In the genomic region with DNA sequence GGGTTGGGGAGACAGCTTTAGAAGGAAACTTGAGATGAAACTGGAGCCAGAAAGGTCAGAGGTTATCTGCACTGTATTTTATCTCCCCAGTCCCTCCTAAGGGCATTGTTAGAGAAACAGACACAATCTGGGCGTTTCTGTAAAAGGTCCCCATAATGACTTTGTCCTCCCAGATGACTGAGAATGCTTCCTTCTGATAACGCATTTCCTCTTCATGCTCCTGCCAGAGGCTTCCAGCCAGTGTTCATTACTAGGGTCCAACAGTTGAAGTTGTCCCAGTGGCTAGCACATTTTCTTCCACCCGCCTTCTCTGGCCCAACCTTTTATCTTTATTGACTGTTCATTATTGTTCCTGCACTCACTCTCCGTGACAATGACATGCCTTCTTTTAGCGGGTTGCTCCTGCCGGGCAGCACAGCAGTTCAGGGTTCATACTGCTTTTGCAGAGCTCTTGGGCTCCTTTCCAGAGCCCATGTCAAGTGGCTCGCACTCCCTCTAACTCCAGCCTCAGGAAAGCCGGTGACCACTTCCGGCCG, we compare ENCODE assay signal across 8 mouse cellular contexts.
DNase-seq lines count a peak whose midpoint lies in the region; ATAC-seq and TF ChIP-seq lines count a peak whose summit lies in the region.

No protein-coding gene starts in this region.

- peak; percentile 83 for ATAC-seq in intestine, embryonic 15.5 days
- no peak for ATAC-seq in liver, embryonic 16.5 days (ENCODE audit: low read depth)

- H3K9me3 ChIP-seq in MEL (replicated peaks; ENCODE audit: insufficient read depth, low read length), result no peaks in the 10 kb centered on the region
- H3K9me3 ChIP-seq in intestine, embryonic 15.5 days, result no peaks in the 10 kb centered on the region
- no peaks in the 10 kb centered on the region for H3K9me3 ChIP-seq in liver, embryonic 16.5 days (replicated peaks; ENCODE audit: control insufficient read depth, low read length)

- peaks cover 22% of the 10 kb centered on the region for H3K79me2 ChIP-seq in MEL (ENCODE audit: control insufficient read depth, insufficient read depth, low read length, poor library complexity)

- no peak; a peak in 1 of 4 replicates for TF ChIP-seq POLR2A in MEL (IDR thresholded peaks at IDR 0.05; ENCODE audit: control insufficient read depth in 1 of 2, insufficient read depth in 1 of 2, low read depth in 1 of 2, low read length in 2 of 2, poor library complexity in 1 of 2)

- H3K27me3 ChIP-seq in MEL (ENCODE audit: control insufficient read depth in 1 of 2, insufficient read depth in 2 of 2, low read length in 2 of 2), result no peaks in the 10 kb centered on the region
- H3K27me3 ChIP-seq in intestine, embryonic 15.5 days (replicated peaks), result no peaks in the 10 kb centered on the region
- H3K27me3 ChIP-seq in liver, embryonic 16.5 days (ENCODE audit: control insufficient read depth, insufficient read depth, low read depth, low read length), result no peaks in the 10 kb centered on the region

- H3K9ac ChIP-seq in MEL (ENCODE audit: control insufficient read depth, low read depth, low read length, poor library complexity, severe bottlenecking), result no peak overlapping the region; the same call in 1 of the 2 replicates
- no peak overlapping the region for H3K9ac ChIP-seq in intestine, embryonic 15.5 days
- peak overlapping the region; percentile 25; the same call in 1 of the 2 replicates for H3K9ac ChIP-seq in liver, embryonic 16.5 days (ENCODE audit: low read depth, low read length)

- no peak for TF ChIP-seq RAD21 in MEL (IDR thresholded peaks at IDR 0.05; ENCODE audit: low read depth, low read length)

- H3K4me1 ChIP-seq in MEL (ENCODE audit: control insufficient read depth in 1 of 2, insufficient read depth in 2 of 2, low read length in 2 of 2), result peaks cover 17 to 46% of the 10 kb centered on the region in 2 experiments
- peaks cover 13% of the 10 kb centered on the region for H3K4me1 ChIP-seq in intestine, embryonic 15.5 days (replicated peaks)
- H3K4me1 ChIP-seq in liver, embryonic 16.5 days (ENCODE audit: control insufficient read depth, low read depth, low read length), result peaks cover 46% of the 10 kb centered on the region

- TF ChIP-seq EP300 in MEL (IDR thresholded peaks at IDR 0.05; ENCODE audit: low read depth in 1 of 2, low read length in 2 of 2), result peak; percentile 90 to 93

- 32% methylated on average over 10 of the region's 10 CpGs for WGBS in intestine, embryonic 15.5 days
- WGBS in liver, embryonic 16.5 days (ENCODE audit: insufficient replicate concordance), result 7% methylated on average over 10 of the region's 10 CpGs

- H3K36me3 ChIP-seq in MEL (ENCODE audit: control insufficient read depth in 1 of 2, insufficient read depth in 2 of 2, low read length in 2 of 2), result peaks cover 2 to 54% of the 10 kb centered on the region in 2 experiments
- no peaks in the 10 kb centered on the region for H3K36me3 ChIP-seq in intestine, embryonic 15.5 days
- no peaks in the 10 kb centered on the region for H3K36me3 ChIP-seq in liver, embryonic 16.5 days (ENCODE audit: control insufficient read depth, insufficient read depth)

- H3K4me2 ChIP-seq in intestine, embryonic 15.5 days (replicated peaks), result 0 out of 2 replicates have a peak overlapping the region, but pooled peaks have one; percentile 1
- H3K4me2 ChIP-seq in liver, embryonic 16.5 days (ENCODE audit: low read depth, low read length), result peak overlapping the region; percentile 38; the same call in 1 of the 2 replicates

- peak overlapping the region; percentile 86 for H3K27ac ChIP-seq in MEL (ENCODE audit: control insufficient read depth, low read depth, low read length)
- H3K27ac ChIP-seq in intestine, embryonic 15.5 days, result peak overlapping the region; percentile 70
- H3K27ac ChIP-seq in liver, embryonic 16.5 days (ENCODE audit: low read length), result peak overlapping the region; percentile 57

- peak; percentile 88 for DNase-seq in MEL (ENCODE audit: low read depth, low spot score)
- peak; percentile 23 for DNase-seq in embryo, embryonic 11 days
- DNase-seq in frontal cortex, postnatal 10 days (ENCODE audit: low spot score in 2 of 2), result no peak
- DNase-seq in frontal cortex, postnatal 36 days (ENCODE audit: low spot score in 2 of 2), result no peak
- no peak for DNase-seq in cerebellum, postnatal 4 days (ENCODE audit: low spot score in 2 of 2)
- no peak for DNase-seq in thymus, postnatal 10 days (ENCODE audit: low spot score in 2 of 2)

- TF ChIP-seq CTCF in MEL (IDR thresholded peaks at IDR 0.05 in 2 of 3, conservative IDR thresholded peaks at IDR 0.05 in 1 of 3; ENCODE audit: control insufficient read depth in 1 of 3, insufficient read depth in 1 of 3, low read depth in 2 of 3, low read length in 3 of 3, poor library complexity in 1 of 3, severe bottlenecking in 1 of 3), result no peak

- no peak overlapping the region for H3K4me3 ChIP-seq in MEL (ENCODE audit: control insufficient read depth in 1 of 2, insufficient read depth in 1 of 2, low read depth in 2 of 2, low read length in 2 of 2)
- H3K4me3 ChIP-seq in intestine, embryonic 15.5 days (replicated peaks), result no peak overlapping the region
- no peak overlapping the region for H3K4me3 ChIP-seq in liver, embryonic 16.5 days (ENCODE audit: low read depth, low read length)

TF ChIP-seq in MEL, 35 proteins besides CTCF, POLR2A, EP300 and RAD21:
- no peak for TF ChIP-seq MAFK (IDR thresholded peaks at IDR 0.05; ENCODE audit: borderline replicate concordance, low read depth, low read length)
- no peak for TF ChIP-seq ZMIZ1 (IDR thresholded peaks at IDR 0.05; ENCODE audit: low read depth, low read length)
- TF ChIP-seq RCOR1 (IDR thresholded peaks at IDR 0.05; ENCODE audit: low read depth, low read length), result peak; percentile 98
- no peak for TF ChIP-seq JUND (IDR thresholded peaks at IDR 0.05; ENCODE audit: low read depth, low read length)
- TF ChIP-seq TAL1 (IDR thresholded peaks at IDR 0.05; ENCODE audit: low read length), result peak; percentile 81
- no peak for TF ChIP-seq GABPA (IDR thresholded peaks at IDR 0.05; ENCODE audit: low read depth, low read length)
- peak; percentile 53; the same call in 1 of the 2 replicates for TF ChIP-seq MAX (IDR thresholded peaks at IDR 0.05; ENCODE audit: low read length)
- 0 out of 2 replicates have a peak, but pooled peaks have one; percentile 35 for TF ChIP-seq HCFC1 (IDR thresholded peaks at IDR 0.05; ENCODE audit: low read depth, low read length)
- TF ChIP-seq CHD1 (IDR thresholded peaks at IDR 0.05; ENCODE audit: low read depth, low read length), result no peak
- TF ChIP-seq ZNF384 (IDR thresholded peaks at IDR 0.05; ENCODE audit: low read depth, low read length), result no peak
- TF ChIP-seq E2F4 (IDR thresholded peaks at IDR 0.05; ENCODE audit: borderline replicate concordance, low read depth, low read length), result 0 out of 2 replicates have a peak, but pooled peaks have one; percentile 34
- no peak for TF ChIP-seq MEF2A (IDR thresholded peaks at IDR 0.05; ENCODE audit: extremely low read depth, insufficient replicate concordance, low read depth, low read length, poor library complexity, severe bottlenecking)
- no peak for TF ChIP-seq NRF1 (IDR thresholded peaks at IDR 0.05; ENCODE audit: insufficient read depth, low read depth, low read length, poor library complexity, severe bottlenecking)
- TF ChIP-seq MAZ (IDR thresholded peaks at IDR 0.05; ENCODE audit: low read depth, low read length), result no peak
- TF ChIP-seq KAT2A (conservative IDR thresholded peaks at IDR 0.05; ENCODE audit: low read depth, low read length), result no peak
- TF ChIP-seq USF2 (IDR thresholded peaks at IDR 0.05; ENCODE audit: borderline replicate concordance in 1 of 2, insufficient read depth in 1 of 2, low read depth in 1 of 2, low read length in 2 of 2), result no peak
- peak; percentile 94 for TF ChIP-seq ETS1 (IDR thresholded peaks at IDR 0.05; ENCODE audit: low read depth, low read length)
- TF ChIP-seq MYB (IDR thresholded peaks at IDR 0.05; ENCODE audit: low read depth, low read length), result peak; percentile 48; the same call in 1 of the 2 replicates
- peak; percentile 83 for TF ChIP-seq SIN3A (IDR thresholded peaks at IDR 0.05; ENCODE audit: low read length)
- TF ChIP-seq MXI1 (IDR thresholded peaks at IDR 0.05; ENCODE audit: low read depth, low read length), result peak; percentile 73
- no peak for TF ChIP-seq POLR2AphosphoS2 (IDR thresholded peaks at IDR 0.05; ENCODE audit: low read length)
- no peak for TF ChIP-seq POLR2AphosphoS5 (IDR thresholded peaks at IDR 0.05; ENCODE audit: borderline replicate concordance, low read depth, low read length)
- TF ChIP-seq ZC3H11A (IDR thresholded peaks at IDR 0.05; ENCODE audit: low read depth, low read length), result no peak
- TF ChIP-seq MYC (IDR thresholded peaks at IDR 0.05; ENCODE audit: low read depth, low read length), result peak; percentile 59; the same call in 1 of the 2 replicates
- no peak for TF ChIP-seq NELFE (IDR thresholded peaks at IDR 0.05; ENCODE audit: low read depth, low read length)
- TF ChIP-seq TBP (IDR thresholded peaks at IDR 0.05; ENCODE audit: low read depth, low read length), result peak; percentile 99
- TF ChIP-seq UBTF (IDR thresholded peaks at IDR 0.05; ENCODE audit: borderline replicate concordance, insufficient read depth, low read depth, low read length), result peak; percentile 99
- no peak; the same call in 1 of the 2 replicates for TF ChIP-seq SMC3 (IDR thresholded peaks at IDR 0.05; ENCODE audit: low read depth, low read length)
- TF ChIP-seq BHLHE40 (IDR thresholded peaks at IDR 0.05; ENCODE audit: borderline replicate concordance, low read depth, low read length), result peak; percentile 43; the same call in 1 of the 2 replicates
- no peak for TF ChIP-seq CHD2 (IDR thresholded peaks at IDR 0.05; ENCODE audit: low read length)
- TF ChIP-seq ZKSCAN1 (IDR thresholded peaks at IDR 0.05; ENCODE audit: low read depth, low read length), result no peak
- peak; percentile 97 for TF ChIP-seq GATA1 (IDR thresholded peaks at IDR 0.05; ENCODE audit: low read depth, low read length)
- TF ChIP-seq USF1 (IDR thresholded peaks at IDR 0.05; ENCODE audit: low read depth, low read length), result no peak
- TF ChIP-seq TCF12 (IDR thresholded peaks at IDR 0.05; ENCODE audit: low read depth, low read length), result peak; percentile 89
- TF ChIP-seq ELF1 (IDR thresholded peaks at IDR 0.05; ENCODE audit: low read depth, low read length), result 0 out of 2 replicates have a peak, but pooled peaks have one; percentile 16
TF ChIP-seq in MEL: peak in this region for 16.

Comparison
In these comparisons a context has a peak if more than half of its experiments do, and no peak if none do; other contexts are left out.
1. DNase-seq: peak in MEL (single experiment) and embryo, embryonic 11 days (single experiment); none in frontal cortex, postnatal 10 days (0 of 2), frontal cortex, postnatal 36 days (0 of 2), cerebellum, postnatal 4 days (0 of 2) and thymus, postnatal 10 days (0 of 2).
2. Peak in every context shown above with its lines, with median percentiles within 50 percentile points of each other: H3K27ac ChIP-seq.